Mouse (Mus musculus) lung, adult 2 months (tissue): ENCODE measurements at regions not wholly inside any gene's neighbourhood (a gene's known extent, or its start where the extent isn't known, plus 50 kb on each side); places are given as distances from the start of the nearest gene placed in this dataset.
A peak's percentile ranks its signal among the peaks of the same experiment; 100 is the strongest.

Experiments
- DNase-seq: peaks from one replicate; pipeline ENCODE4 v3.0.0; 2022
- H3K4me1 ChIP-seq: fragments of 200-500 bp; 2 replicates; pipeline ENCODE4 v1.6.1; 2011; ENCODE audit warnings: low read length; ENCODE audit not compliant: control insufficient read depth, insufficient read depth
- H3K4me3 ChIP-seq: fragments of 200-500 bp; replicated peaks from 2 replicates; pipeline ENCODE3; 2011; ENCODE audit warnings: low read depth, mild to moderate bottlenecking, control low read depth, low read length; ENCODE audit errors: extremely low read depth
- CTCF ChIP-seq: fragments of 200-500 bp; IDR thresholded peaks from 2 replicates; pipeline ENCODE4 v1.5.1; 2011; ENCODE audit warnings: mild to moderate bottlenecking, low read length, control low read depth; ENCODE audit not compliant: insufficient read depth
- POLR2A ChIP-seq: fragments of 200-500 bp; IDR thresholded peaks from 2 replicates; pipeline ENCODE4 v1.6.1; 2011; ENCODE audit warnings: low read depth, mild to moderate bottlenecking, control low read depth, low read length, borderline replicate concordance; ENCODE audit errors: extremely low read depth
- WGBS: fragments of 180-500 bp; shearing (Covaris S2); methylation state at CpG from one replicate; pipeline ENCODE4 v1.1.7; 2018; 5-methylcytosine and 5-hydroxymethylcytosine counted together

DNA sequence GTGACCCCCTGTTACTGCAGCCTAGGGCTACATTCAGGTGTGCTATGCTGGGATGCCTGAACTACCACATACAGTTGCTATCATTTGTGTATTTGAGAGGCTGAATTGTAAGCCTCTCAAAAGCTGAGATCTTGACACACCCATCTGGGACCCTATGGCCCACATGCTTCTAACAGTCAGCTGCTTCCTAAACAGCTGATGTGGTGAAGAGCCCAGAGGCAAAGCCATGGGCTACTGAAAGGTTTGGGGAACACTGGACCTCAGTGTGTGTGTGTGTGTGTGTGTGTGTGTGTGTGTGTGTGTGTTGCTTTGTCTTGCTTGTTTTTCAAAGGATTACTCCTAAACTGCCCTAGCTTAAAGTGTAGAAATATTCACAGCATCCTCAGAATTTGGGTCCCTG, 75.0 kb downstream of the Lbh start:
- no peak for DNase-seq
- Histone ChIP-seq H3K4me1 (0 out of 2 replicates have a peak, but pooled peaks cover 2% of the 10 kb centered on the region), H3K4me3 (no peak overlapping the region)
- TF ChIP-seq POLR2A (no peak), CTCF (no peak)

DNA sequence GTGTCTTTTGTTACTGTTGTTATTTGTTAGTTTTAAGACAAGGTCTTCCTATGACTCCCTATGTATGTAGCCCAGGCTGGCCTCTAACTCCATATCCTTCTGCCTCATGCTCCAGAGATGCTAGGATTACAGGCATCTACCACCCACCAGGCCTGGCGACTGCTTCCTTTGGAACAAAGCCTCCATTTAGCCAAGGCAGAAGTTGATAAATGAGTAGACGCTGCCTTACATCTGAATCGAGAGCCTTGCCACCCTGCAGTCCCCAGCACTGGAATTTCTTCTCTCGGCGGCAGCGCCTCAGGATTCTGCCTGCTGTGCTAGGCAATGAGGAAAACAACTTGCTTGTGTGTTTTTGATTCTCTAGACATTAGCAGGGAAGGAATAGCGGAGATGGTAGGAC, 75.5 kb downstream of the Lbh start:
- H3K4me1 ChIP-seq: 0 out of 2 replicates have a peak, but pooled peaks cover 2% of the 10 kb centered on the region
- H3K4me3 ChIP-seq: no peak overlapping the region
- TF ChIP-seq POLR2A: no peak
- TF ChIP-seq CTCF: no peak
- no peak for DNase-seq
- WGBS: 76% methylated on average over 7 of the region's 7 CpGs

DNA sequence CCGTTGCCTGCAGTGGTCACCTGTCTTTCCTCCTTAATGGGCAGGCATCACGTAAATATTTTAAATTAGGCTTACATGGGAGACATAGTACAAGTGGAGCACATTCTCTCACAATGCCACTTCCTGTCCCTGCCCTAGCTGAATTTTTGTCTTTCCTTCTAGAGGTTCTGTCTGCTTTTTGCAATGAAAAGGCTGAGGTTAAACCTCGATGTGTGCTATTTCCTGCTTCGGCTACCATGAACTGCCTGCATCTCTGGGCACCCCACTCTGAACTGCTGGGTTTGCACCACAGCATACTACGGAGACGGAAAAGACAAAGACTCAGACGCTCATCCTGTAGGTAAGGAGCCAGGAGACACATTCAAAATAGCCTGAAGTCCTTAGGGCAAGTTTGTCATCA, 78.4 kb downstream of the Lbh start:
- TF ChIP-seq CTCF (no peak), POLR2A (no peak)
- Histone ChIP-seq H3K4me1 (0 out of 2 replicates have a peak, but pooled peaks cover 2% of the 10 kb centered on the region), H3K4me3 (no peak overlapping the region)
- no peak for DNase-seq
- 50% methylated on average over 7 of the region's 7 CpGs for WGBS

GRCm38 (mm10) chr17:72997301-72997921, 79.3 kb downstream of the Lbh start:
- 39% methylated on average over 5 of the region's 5 CpGs for WGBS
- TF ChIP-seq CTCF (no peak), POLR2A (no peak)

GRCm38 (mm10) chr17:73005100-73005499, 87.0 kb downstream of the Lbh start:
- DNase-seq: no peak
- WGBS: 42% methylated on average over 9 of the region's 9 CpGs
- Histone ChIP-seq H3K4me1 (peaks cover 13% of the 10 kb centered on the region), H3K4me3 (no peak overlapping the region)
- TF ChIP-seq POLR2A (no peak), CTCF (no peak)

More at GRCm38 (mm10) chr17:72997301-72997921, 79.3 kb downstream of the Lbh start:
- Histone ChIP-seq H3K4me1 (0 out of 2 replicates have a peak, but pooled peaks cover 2% of the 10 kb centered on the region), H3K4me3 (no peak overlapping the region)
- no peak for DNase-seq

DNA sequence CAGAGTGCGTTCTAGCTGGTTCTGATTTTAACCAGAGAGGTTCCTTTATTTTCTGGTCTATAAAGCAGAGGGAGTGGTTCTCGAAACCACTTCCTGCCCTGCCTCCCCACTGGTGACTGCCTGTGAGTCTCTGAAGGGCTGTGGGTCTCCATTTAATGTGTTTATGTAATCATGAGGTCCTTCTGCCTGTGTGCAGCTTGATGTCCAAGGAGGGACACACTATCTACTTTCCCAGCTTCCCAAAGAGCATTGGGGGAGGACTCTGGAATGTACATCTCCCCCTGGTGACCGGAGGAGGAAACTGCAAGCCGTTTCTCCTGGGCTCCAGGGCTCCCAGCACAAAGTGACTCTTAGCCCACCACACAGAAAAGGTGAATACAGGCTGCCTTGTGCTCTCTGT, 90.8 kb downstream of the Lbh start:
- WGBS: 50% methylated on average over 4 of the region's 4 CpGs
- Histone ChIP-seq H3K4me3 (no peak overlapping the region), H3K4me1 (peaks cover 15% of the 10 kb centered on the region)
- TF ChIP-seq POLR2A (no peak), CTCF (peak; percentile 83)
- peak; percentile 69 for DNase-seq

DNA sequence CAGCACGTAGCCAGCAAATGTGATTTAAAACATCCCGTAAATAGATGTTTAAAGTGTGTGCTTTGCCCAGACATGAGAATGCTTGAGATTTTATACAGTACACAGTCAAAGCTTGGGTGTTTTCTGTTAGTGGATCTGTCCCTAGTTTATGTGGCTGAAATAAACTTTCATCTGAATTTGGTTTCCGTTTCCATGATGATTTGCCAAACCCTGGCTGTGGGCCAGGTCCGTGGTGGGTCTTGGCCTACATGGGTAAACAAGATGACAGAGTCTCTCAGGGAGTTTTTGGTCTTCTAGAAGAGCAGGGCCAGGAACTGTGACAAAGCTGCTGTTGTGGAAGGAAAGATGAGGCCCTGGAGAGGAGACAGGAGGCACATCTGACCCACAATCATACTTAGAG, 91.9 kb downstream of the Lbh start:
- 21% methylated on average over 4 of the region's 4 CpGs for WGBS
- Histone ChIP-seq H3K4me1 (peaks cover 15% of the 10 kb centered on the region), H3K4me3 (no peak overlapping the region)
- peak; percentile 33 for DNase-seq
- TF ChIP-seq POLR2A (no peak), CTCF (no peak)

DNA sequence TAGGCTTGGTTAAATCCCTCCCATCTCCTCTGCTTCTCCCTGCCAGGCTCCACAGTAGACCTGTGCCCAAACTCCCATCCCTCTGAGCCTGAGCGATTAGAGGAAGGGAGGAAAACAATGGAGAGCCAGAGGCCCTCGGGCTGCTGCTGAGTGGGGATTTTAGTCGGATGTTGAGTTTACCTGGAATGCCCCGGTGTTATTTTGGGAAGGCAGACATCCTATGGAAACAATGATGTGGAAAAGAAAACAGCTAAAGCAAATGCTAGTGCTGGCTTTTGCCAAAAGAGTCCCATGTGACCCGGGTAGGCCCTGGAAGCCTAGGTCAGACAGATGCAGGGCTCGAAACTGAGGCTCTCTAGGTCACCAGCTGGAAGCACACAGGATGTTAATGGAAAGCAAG, 94.3 kb downstream of the Lbh start:
- no peak for TF ChIP-seq POLR2A
- TF ChIP-seq CTCF: no peak
- no peak for DNase-seq
- H3K4me1 ChIP-seq: peaks cover 15% of the 10 kb centered on the region
- WGBS: 33% methylated on average over 6 of the region's 6 CpGs
- no peak overlapping the region for H3K4me3 ChIP-seq

DNA sequence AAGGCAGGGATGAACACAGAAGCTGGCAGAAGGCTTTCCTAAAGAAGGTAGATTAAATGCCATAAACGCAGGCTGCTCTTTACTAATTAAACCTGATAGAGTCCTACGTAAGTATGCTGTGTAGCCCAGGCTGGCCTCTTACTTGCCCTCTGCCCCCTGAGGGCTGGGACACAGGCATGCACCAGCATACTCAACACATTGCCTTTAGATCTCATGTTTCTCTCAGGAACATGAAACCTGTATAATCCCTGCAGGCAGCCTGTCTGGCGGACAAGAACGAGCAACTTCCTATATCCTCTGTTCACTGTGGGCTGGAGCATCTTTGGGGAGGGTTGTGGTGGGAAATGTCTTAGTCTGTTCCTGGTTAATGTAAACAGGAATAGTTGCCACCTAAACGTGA, 94.8 kb upstream of the Lclat1 start:
- peaks cover 15% of the 10 kb centered on the region for H3K4me1 ChIP-seq
- no peak for DNase-seq

GRCm38 (mm10) chr17:73014090-73014853, 93.5 kb upstream of the Lclat1 start:
- H3K4me1 ChIP-seq: peaks cover 8% of the 10 kb centered on the region
- no peak for DNase-seq
- 59% methylated on average over 9 of the region's 9 CpGs for WGBS
- no peak overlapping the region for H3K4me3 ChIP-seq
- TF ChIP-seq CTCF: no peak
- TF ChIP-seq POLR2A: no peak

More for the DNA sequence above, 94.8 kb upstream of the Lclat1 start:
- 64% methylated on average over 5 of the region's 5 CpGs for WGBS
- TF ChIP-seq POLR2A (no peak), CTCF (no peak)
- H3K4me3 ChIP-seq: no peak overlapping the region
